Mouse (Mus musculus) embryo, embryonic 11.5 days (tissue): ENCODE results near the gene Ptges.

Experiments
- DNase-seq: peaks from one replicate; pipeline ENCODE4 v3.0.0-alpha.2; 2012; ENCODE audit warnings: low read depth, low spot score

The Ptges gene

GRCm38 (mm10) chr2:30850581-30850980 lies 79.1 kb downstream of the Ptges start:
- no peak for DNase-seq

- no peak for DNase-seq
These were observed 81.5 kb downstream of the Ptges start for GRCm38 (mm10) chr2:30848184-30848583.

DNA sequence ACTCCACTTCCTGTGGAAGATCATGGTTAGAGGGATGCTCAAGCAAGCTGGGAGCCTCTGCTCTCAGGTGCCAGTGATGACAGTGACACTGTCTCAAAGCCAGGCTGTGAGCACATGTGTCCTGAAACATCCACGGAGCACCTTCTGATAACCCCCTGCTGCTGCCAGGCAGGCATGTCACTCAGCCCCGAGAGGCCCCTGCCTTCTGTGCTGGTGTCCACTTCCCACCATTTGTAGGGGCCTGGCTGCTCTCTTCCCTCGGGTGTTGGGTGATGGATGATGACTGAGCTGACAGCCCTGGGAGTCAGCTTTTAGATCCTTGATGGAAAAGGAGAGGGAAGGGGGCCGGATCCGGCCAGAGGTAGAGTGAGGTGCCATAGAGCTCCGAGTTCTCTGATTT lies 82.9 kb downstream of the Ptges start:
- no peak for DNase-seq

DNA sequence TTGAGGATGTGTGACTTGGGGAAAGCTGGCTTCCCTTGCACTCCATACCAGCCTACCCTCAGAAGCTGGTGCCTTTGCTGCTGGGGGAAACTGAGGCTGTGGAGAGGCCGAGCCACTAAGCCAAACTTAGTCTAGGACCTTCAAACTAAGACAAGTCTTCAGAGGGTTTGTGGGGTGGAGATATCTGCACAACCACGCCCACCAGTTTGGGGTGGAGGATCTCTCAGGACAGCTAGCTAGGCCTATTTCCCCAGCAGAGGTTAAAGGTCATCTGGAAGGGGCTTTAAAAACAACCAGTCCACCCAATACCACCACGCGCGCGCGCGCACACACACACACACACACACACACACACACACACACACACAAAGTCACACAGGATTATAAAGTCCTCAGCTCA lies 83.4 kb downstream of the Ptges start:
- DNase-seq, result no peak

GRCm38 (mm10) chr2:30845152-30846070 lies 84.3 kb downstream of the Ptges start:
- DNase-seq, result no peak

DNA sequence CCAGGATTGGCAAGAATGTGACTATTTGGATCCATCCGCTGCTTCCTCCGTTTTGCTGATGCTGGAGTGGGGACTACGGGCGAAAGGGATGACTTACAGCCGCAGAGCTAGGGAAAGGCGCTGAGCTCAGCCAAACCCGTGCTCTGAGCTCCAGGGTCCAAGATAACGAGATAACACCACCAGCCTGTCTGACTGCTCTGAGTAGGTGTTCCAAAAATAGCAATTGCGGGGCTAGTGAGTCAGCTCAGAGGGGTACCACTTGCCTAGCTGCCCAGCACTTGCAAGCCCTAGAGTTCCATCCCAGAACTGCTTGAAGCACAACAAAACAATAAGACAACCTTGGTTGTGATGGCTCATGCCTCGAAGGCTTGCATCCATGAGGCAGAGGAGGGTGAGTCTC lies 87.0 kb downstream of the Ptges start:
- DNase-seq, result no peak
